Mouse (Mus musculus) layer of hippocampus, postnatal 10 days (tissue): ENCODE measurements at regions not wholly inside any gene's neighbourhood (a gene's known extent, or its start where the extent isn't known, plus 50 kb on each side); places are given as distances from the start of the nearest gene placed in this dataset.

Experiments used
- DNase-seq, 2 experiments: peaks; one replicate each; pipeline ENCODE4 v3.0.0; 2021; ENCODE audit warnings: low spot score in 2 of 2

GRCm38 (mm10) chr16:70621750-70622149 is 308.0 kb downstream of the Gbe1 start:
- DNase-seq: no peak

- no peak for DNase-seq
Observed at GRCm38 (mm10) chr16:70643630-70644264, 330.0 kb downstream of the Gbe1 start.

- DNase-seq: no peak
Observed at GRCm38 (mm10) chr16:70644695-70645279, 331.0 kb downstream of the Gbe1 start.

GRCm38 (mm10) chr16:70654429-70655081 is 340.8 kb downstream of the Gbe1 start:
- DNase-seq: no peak

- DNase-seq: no peak
Observed at GRCm38 (mm10) chr16:70689826-70690225, 376.1 kb downstream of the Gbe1 start.

GRCm38 (mm10) chr16:70724722-70725284 is 411.1 kb downstream of the Gbe1 start:
- DNase-seq: peak in 1 of 2 experiments; percentile 18

GRCm38 (mm10) chr16:70725291-70725801 is 411.6 kb downstream of the Gbe1 start:
- no peak for DNase-seq

- no peak for DNase-seq
Observed at GRCm38 (mm10) chr16:70733016-70733415, 419.3 kb downstream of the Gbe1 start.

GRCm38 (mm10) chr16:70740046-70740445 is 426.3 kb downstream of the Gbe1 start:
- no peak for DNase-seq

- DNase-seq: no peak
Observed at GRCm38 (mm10) chr16:70754228-70754627, 440.5 kb downstream of the Gbe1 start.

GRCm38 (mm10) chr16:70798061-70798460 is 484.3 kb downstream of the Gbe1 start:
- no peak for DNase-seq

- no peak for DNase-seq
Observed at GRCm38 (mm10) chr16:70803549-70803948, 489.8 kb downstream of the Gbe1 start.

GRCm38 (mm10) chr16:70825910-70826309 is 512.2 kb downstream of the Gbe1 start:
- DNase-seq: no peak

- no peak for DNase-seq
Observed at GRCm38 (mm10) chr16:70835006-70835405, 521.3 kb downstream of the Gbe1 start.

GRCm38 (mm10) chr16:70838139-70838538 is 524.4 kb downstream of the Gbe1 start:
- no peak for DNase-seq

GRCm38 (mm10) chr16:70868241-70868640 is 554.5 kb downstream of the Gbe1 start:
- DNase-seq: peak in 1 of 2 experiments; percentile 24

- no peak for DNase-seq
Observed at GRCm38 (mm10) chr16:70869205-70869604, 555.5 kb downstream of the Gbe1 start.

- no peak for DNase-seq
Observed at GRCm38 (mm10) chr16:70874080-70874479, 560.3 kb downstream of the Gbe1 start.

- DNase-seq: peak in 1 of 2 experiments; percentile 15
Observed at GRCm38 (mm10) chr16:70880678-70881077, 566.9 kb downstream of the Gbe1 start.

- peak; percentile 15 to 20 for DNase-seq
Observed at GRCm38 (mm10) chr16:70881098-70881850, 567.5 kb downstream of the Gbe1 start.

- DNase-seq: no peak
Observed at GRCm38 (mm10) chr16:70900085-70900484, 586.3 kb downstream of the Gbe1 start.
